Mouse (Mus musculus): ENCODE data around the gene Prpf18. TPM values are rescaled to one million over a fixed set of nuclear protein-coding genes. Genes with fewer than 3 reads are reported as not detected.

The Prpf18 gene
- polyA plus RNA-seq (2015; fragmentation: Nextera tagmentation; extraction: Ambion mirVana): 16.2 and 17.1 TPM in 2 replicates

- Histone ChIP-seq H3K4me1 (ENCODE audit: insufficient read depth) (peaks cover 14% of the 10 kb centered on the region), H3K27ac (ENCODE audit: low read depth) (peak within 1 kb of the TSS; percentile 91), H3K9me3 (ENCODE audit: low read length) (no peaks in the 10 kb centered on the region), H3K4me2 (ENCODE audit: low read depth, low read length) (peak within 1 kb of the TSS; percentile 67), H3K4me3 (ENCODE audit: low read depth, low read length) (peak within 1 kb of the TSS; percentile 98), H3K9ac (replicated peaks) (peak within 1 kb of the TSS; percentile 98), H3K36me3 (replicated peaks; ENCODE audit: insufficient read depth, low read length) (peaks cover 8% of the 10 kb centered on the region), H3K27me3 (ENCODE audit: insufficient read depth, low read length) (no peaks in the 10 kb centered on the region)
- DNase-seq (peak; percentile 92), ATAC-seq (peak; percentile 92)
- WGBS (ENCODE audit: insufficient replicate concordance): 2% methylated on average over 39 of the region's 40 CpGs
- TF ChIP-seq CTCF (IDR thresholded peaks at IDR 0.05; ENCODE audit: low read depth): peak; percentile 90
- TF ChIP-seq EP300 (IDR thresholded peaks at IDR 0.05; ENCODE audit: low read depth): peak; percentile 84; the same call in 1 of the 2 replicates
These were observed at the start of gene Prpf18 for GRCm38 (mm10) chr2:4651500-4652285. Gene Prpf18 (minus strand): TSS chr2:4652113.

GRCm38 (mm10) chr2:4679886-4680285 lies 28.0 kb upstream of the Prpf18 start:
- 72% methylated on average over 3 of the region's 3 CpGs for WGBS (ENCODE audit: insufficient replicate concordance)
- Histone ChIP-seq H3K4me3 (ENCODE audit: low read depth, low read length) (no peak overlapping the region), H3K9me3 (ENCODE audit: low read length) (no peaks in the 10 kb centered on the region), H3K4me1 (ENCODE audit: insufficient read depth) (no peaks in the 10 kb centered on the region), H3K27ac (ENCODE audit: low read depth) (no peak overlapping the region), H3K9ac (replicated peaks) (no peak overlapping the region), H3K36me3 (replicated peaks; ENCODE audit: insufficient read depth, low read length) (no peaks in the 10 kb centered on the region), H3K27me3 (ENCODE audit: insufficient read depth, low read length) (no peaks in the 10 kb centered on the region), H3K4me2 (ENCODE audit: low read depth, low read length) (no peak overlapping the region)
- no peak for DNase-seq
- TF ChIP-seq CTCF (IDR thresholded peaks at IDR 0.05; ENCODE audit: low read depth): no peak
- TF ChIP-seq EP300 (IDR thresholded peaks at IDR 0.05; ENCODE audit: low read depth): no peak
- ATAC-seq: no peak

- Histone ChIP-seq H3K9me3 (ENCODE audit: low read length) (no peaks in the 10 kb centered on the region), H3K4me3 (ENCODE audit: low read depth, low read length) (no peak overlapping the region), H3K9ac (replicated peaks) (no peak overlapping the region), H3K27me3 (ENCODE audit: insufficient read depth, low read length) (no peaks in the 10 kb centered on the region), H3K4me2 (ENCODE audit: low read depth, low read length) (no peak overlapping the region), H3K4me1 (ENCODE audit: insufficient read depth) (no peaks in the 10 kb centered on the region), H3K27ac (ENCODE audit: low read depth) (no peak overlapping the region), H3K36me3 (replicated peaks; ENCODE audit: insufficient read depth, low read length) (no peaks in the 10 kb centered on the region)
- ATAC-seq: no peak
- TF ChIP-seq CTCF (IDR thresholded peaks at IDR 0.05; ENCODE audit: low read depth) (no peak), EP300 (IDR thresholded peaks at IDR 0.05; ENCODE audit: low read depth) (no peak)
- DNase-seq: no peak
- 74% methylated on average over 8 of the region's 8 CpGs for WGBS (ENCODE audit: insufficient replicate concordance)
These were observed 19.7 kb upstream of the Prpf18 start for GRCm38 (mm10) chr2:4671636-4672035.

GRCm38 (mm10) chr2:4669701-4670100 lies 17.8 kb upstream of the Prpf18 start:
- Histone ChIP-seq H3K36me3 (replicated peaks; ENCODE audit: insufficient read depth, low read length) (no peaks in the 10 kb centered on the region), H3K27me3 (ENCODE audit: insufficient read depth, low read length) (no peaks in the 10 kb centered on the region), H3K9ac (replicated peaks) (no peak overlapping the region), H3K4me1 (ENCODE audit: insufficient read depth) (no peaks in the 10 kb centered on the region), H3K27ac (ENCODE audit: low read depth) (no peak overlapping the region), H3K4me3 (ENCODE audit: low read depth, low read length) (no peak overlapping the region), H3K9me3 (ENCODE audit: low read length) (no peaks in the 10 kb centered on the region), H3K4me2 (ENCODE audit: low read depth, low read length) (no peak overlapping the region)
- TF ChIP-seq EP300 (IDR thresholded peaks at IDR 0.05; ENCODE audit: low read depth): no peak
- TF ChIP-seq CTCF (IDR thresholded peaks at IDR 0.05; ENCODE audit: low read depth): no peak
- DNase-seq (no peak), ATAC-seq (no peak)
- WGBS (ENCODE audit: insufficient replicate concordance): 85% methylated on average over 8 of the region's 8 CpGs

GRCm38 (mm10) chr2:4668626-4669025 lies 16.7 kb upstream of the Prpf18 start:
- Histone ChIP-seq H3K27me3 (ENCODE audit: insufficient read depth, low read length) (no peaks in the 10 kb centered on the region), H3K27ac (ENCODE audit: low read depth) (no peak overlapping the region), H3K4me2 (ENCODE audit: low read depth, low read length) (no peak overlapping the region), H3K4me3 (ENCODE audit: low read depth, low read length) (no peak overlapping the region), H3K9me3 (ENCODE audit: low read length) (no peaks in the 10 kb centered on the region), H3K4me1 (ENCODE audit: insufficient read depth) (no peaks in the 10 kb centered on the region), H3K9ac (replicated peaks) (no peak overlapping the region), H3K36me3 (replicated peaks; ENCODE audit: insufficient read depth, low read length) (no peaks in the 10 kb centered on the region)
- 61% methylated on average over 2 of the region's 2 CpGs for WGBS (ENCODE audit: insufficient replicate concordance)
- ATAC-seq (no peak), DNase-seq (no peak)
- no peak for TF ChIP-seq EP300 (IDR thresholded peaks at IDR 0.05; ENCODE audit: low read depth)
- no peak for TF ChIP-seq CTCF (IDR thresholded peaks at IDR 0.05; ENCODE audit: low read depth)

- Histone ChIP-seq H3K9me3 (ENCODE audit: low read length) (no peaks in the 10 kb centered on the region), H3K4me1 (ENCODE audit: insufficient read depth) (no peaks in the 10 kb centered on the region), H3K36me3 (replicated peaks; ENCODE audit: insufficient read depth, low read length) (no peaks in the 10 kb centered on the region), H3K4me3 (ENCODE audit: low read depth, low read length) (no peak overlapping the region), H3K27me3 (ENCODE audit: insufficient read depth, low read length) (no peaks in the 10 kb centered on the region), H3K4me2 (ENCODE audit: low read depth, low read length) (no peak overlapping the region), H3K9ac (replicated peaks) (no peak overlapping the region), H3K27ac (ENCODE audit: low read depth) (no peak overlapping the region)
- no peak for DNase-seq
- 67% methylated on average over 2 of the region's 2 CpGs for WGBS (ENCODE audit: insufficient replicate concordance)
- no peak for ATAC-seq
- TF ChIP-seq EP300 (IDR thresholded peaks at IDR 0.05; ENCODE audit: low read depth) (no peak), CTCF (IDR thresholded peaks at IDR 0.05; ENCODE audit: low read depth) (no peak)
These were observed 8.8 kb upstream of the Prpf18 start for GRCm38 (mm10) chr2:4660677-4661076.

All from liver, postnatal 0 days (tissue).